Mouse (Mus musculus) bone marrow macrophage, adult 2 months (primary cell): ENCODE measurements at regions not wholly inside any gene's neighbourhood (a gene's known extent, or its start where the extent isn't known, plus 50 kb on each side); places are given as distances from the start of the nearest gene placed in this dataset.

Experiments
- H3K27ac ChIP-seq: 2 replicates; pipeline ENCODE4 v1.5.1; 2012; ENCODE audit warnings: low read depth, low read length; ENCODE audit not compliant: insufficient read depth
- H3K4me1 ChIP-seq: 2 replicates; pipeline ENCODE4 v1.6.1; 2012; ENCODE audit warnings: low read length; ENCODE audit not compliant: control insufficient read depth, insufficient read depth
- H3K4me3 ChIP-seq: 2 replicates; pipeline ENCODE4 v1.5.1; 2012; ENCODE audit warnings: mild to moderate bottlenecking, low read length, moderate library complexity; ENCODE audit not compliant: insufficient read depth
- CTCF ChIP-seq: IDR thresholded peaks from 2 replicates; pipeline ENCODE4 v1.5.1; 2012; ENCODE audit warnings: low read depth, mild to moderate bottlenecking, low read length, moderate library complexity
- POLR2A ChIP-seq: IDR thresholded peaks from 2 replicates; pipeline ENCODE4 v1.6.1; 2012; ENCODE audit warnings: mild to moderate bottlenecking, low read depth, low read length, borderline replicate concordance

- Histone ChIP-seq H3K4me3 (no peak overlapping the region), H3K4me1 (peaks cover 37% of the 10 kb centered on the region), H3K27ac (no peak overlapping the region)
- no peak for TF ChIP-seq CTCF
- TF ChIP-seq POLR2A = no peak
Measured at GRCm38 (mm10) chr10:14208206-14208605, 242.3 kb downstream of the Hivep2 start.

- Histone ChIP-seq H3K4me3 (no peak overlapping the region), H3K4me1 (peaks cover 37% of the 10 kb centered on the region), H3K27ac (no peak overlapping the region)
- TF ChIP-seq POLR2A (no peak), CTCF (no peak)
Measured at GRCm38 (mm10) chr10:14207616-14208015, 241.7 kb downstream of the Hivep2 start.

GRCm38 (mm10) chr10:14207051-14207570 is 241.2 kb downstream of the Hivep2 start:
- Histone ChIP-seq H3K4me1 (peaks cover 35% of the 10 kb centered on the region), H3K27ac (no peak overlapping the region), H3K4me3 (no peak overlapping the region)
- TF ChIP-seq CTCF (no peak), POLR2A (no peak)
